Mouse (Mus musculus): ENCODE measurements at regions not wholly inside any gene's neighbourhood (a gene's known extent, or its start where the extent isn't known, plus 50 kb on each side); places are given as distances from the start of the nearest gene placed in this dataset.

DNA sequence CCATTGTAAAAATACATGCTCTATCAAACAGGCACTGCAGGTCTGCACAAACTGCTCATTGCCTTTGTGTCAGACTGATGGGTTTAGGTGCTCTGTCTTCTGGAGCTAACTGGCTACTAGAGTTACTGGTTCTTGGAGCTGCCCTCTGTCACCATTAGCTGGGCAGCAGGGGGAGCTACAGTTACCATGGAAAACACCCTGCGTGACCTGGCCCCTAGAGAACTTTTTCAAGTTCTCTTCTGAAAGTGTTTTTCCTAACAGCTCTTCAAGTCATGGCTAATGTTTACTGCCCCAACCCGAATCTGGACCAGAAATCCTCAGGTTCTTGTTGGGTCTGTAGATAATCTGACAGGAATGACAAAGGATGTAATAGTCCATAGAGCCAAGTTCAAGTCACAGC lies 605.9 kb downstream of the Lmo4 start:
- Histone ChIP-seq H3K27ac (ENCODE audit: control insufficient read depth, low read depth, low read length) (no peak overlapping the region), H3K79me2 (ENCODE audit: control insufficient read depth, insufficient read depth, low read length, poor library complexity) (no peaks in the 10 kb centered on the region), H3K4me3 (ENCODE audit: control insufficient read depth in 1 of 2, insufficient read depth in 1 of 2, low read depth in 2 of 2, low read length in 2 of 2) (no peak overlapping the region), H3K9ac (ENCODE audit: control insufficient read depth, low read depth, low read length, poor library complexity, severe bottlenecking) (no peak overlapping the region), H3K27me3 (ENCODE audit: control insufficient read depth in 1 of 2, insufficient read depth in 2 of 2, low read length in 2 of 2) (no peaks in the 10 kb centered on the region), H3K9me3 (replicated peaks; ENCODE audit: insufficient read depth, low read length) (no peaks in the 10 kb centered on the region), H3K36me3 (ENCODE audit: control insufficient read depth in 1 of 2, insufficient read depth in 2 of 2, low read length in 2 of 2) (no peaks in the 10 kb centered on the region), H3K4me1 (ENCODE audit: control insufficient read depth in 1 of 2, insufficient read depth in 2 of 2, low read length in 2 of 2) (no peaks in the 10 kb centered on the region)
- TF ChIP-seq RAD21 (IDR thresholded peaks at IDR 0.05; ENCODE audit: low read depth, low read length) (no peak), MEF2A (IDR thresholded peaks at IDR 0.05; ENCODE audit: extremely low read depth, insufficient replicate concordance, low read depth, low read length, poor library complexity, severe bottlenecking) (no peak), NRF1 (IDR thresholded peaks at IDR 0.05; ENCODE audit: insufficient read depth, low read depth, low read length, poor library complexity, severe bottlenecking) (no peak)
- no peak for DNase-seq (ENCODE audit: low read depth, low spot score)

DNA sequence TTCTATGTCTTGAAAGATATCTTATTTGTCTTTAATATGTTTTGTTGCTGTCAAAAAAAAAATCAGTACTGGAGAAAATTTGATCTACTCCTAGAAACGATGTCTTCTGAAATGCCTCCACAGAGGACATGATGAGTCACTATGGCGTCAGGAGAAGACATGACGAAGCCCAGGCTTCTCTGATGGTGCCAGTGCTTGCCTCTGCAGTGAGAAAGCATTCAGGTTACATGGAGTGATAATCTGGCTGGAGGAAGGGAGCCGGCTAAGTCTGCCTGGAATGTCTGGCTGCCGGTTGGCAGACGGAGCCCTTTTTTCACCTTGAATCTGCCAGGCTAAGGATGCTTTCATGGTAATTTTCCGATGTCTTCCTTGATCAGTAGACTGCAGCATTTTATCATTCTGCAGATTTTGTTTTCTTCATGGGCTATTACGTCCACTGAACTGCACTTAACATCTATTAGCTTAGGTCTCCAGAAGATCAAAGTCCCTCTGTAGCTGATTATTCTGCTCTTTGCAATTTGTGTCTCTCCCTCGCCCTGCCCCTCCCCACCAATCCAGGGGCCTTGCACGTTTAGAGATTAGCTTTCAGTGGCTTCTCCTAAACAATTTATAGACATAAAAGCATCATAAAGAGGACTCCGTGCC lies 607.9 kb downstream of the Lmo4 start:
- H3K9me3 ChIP-seq (replicated peaks; ENCODE audit: insufficient read depth, low read length): no peaks in the 10 kb centered on the region
- no peak overlapping the region for H3K9ac ChIP-seq (ENCODE audit: control insufficient read depth, low read depth, low read length, poor library complexity, severe bottlenecking)
- no peaks in the 10 kb centered on the region for H3K36me3 ChIP-seq (ENCODE audit: control insufficient read depth in 1 of 2, insufficient read depth in 2 of 2, low read length in 2 of 2)
- H3K79me2 ChIP-seq (ENCODE audit: control insufficient read depth, insufficient read depth, low read length, poor library complexity): no peaks in the 10 kb centered on the region
- no peaks in the 10 kb centered on the region for H3K4me1 ChIP-seq (ENCODE audit: control insufficient read depth in 1 of 2, insufficient read depth in 2 of 2, low read length in 2 of 2)
- H3K4me3 ChIP-seq (ENCODE audit: control insufficient read depth in 1 of 2, insufficient read depth in 1 of 2, low read depth in 2 of 2, low read length in 2 of 2): no peak overlapping the region
- no peak for DNase-seq (ENCODE audit: low read depth, low spot score)
- no peak overlapping the region for H3K27ac ChIP-seq (ENCODE audit: control insufficient read depth, low read depth, low read length)
- TF ChIP-seq CHD1 (IDR thresholded peaks at IDR 0.05; ENCODE audit: low read depth, low read length): no peak
- TF ChIP-seq MAFK (IDR thresholded peaks at IDR 0.05; ENCODE audit: borderline replicate concordance, low read depth, low read length): no peak
- no peak for TF ChIP-seq POLR2AphosphoS5 (IDR thresholded peaks at IDR 0.05; ENCODE audit: borderline replicate concordance, low read depth, low read length)
- TF ChIP-seq RCOR1 (IDR thresholded peaks at IDR 0.05; ENCODE audit: low read depth, low read length): no peak
- H3K27me3 ChIP-seq (ENCODE audit: control insufficient read depth in 1 of 2, insufficient read depth in 2 of 2, low read length in 2 of 2): no peaks in the 10 kb centered on the region

DNA sequence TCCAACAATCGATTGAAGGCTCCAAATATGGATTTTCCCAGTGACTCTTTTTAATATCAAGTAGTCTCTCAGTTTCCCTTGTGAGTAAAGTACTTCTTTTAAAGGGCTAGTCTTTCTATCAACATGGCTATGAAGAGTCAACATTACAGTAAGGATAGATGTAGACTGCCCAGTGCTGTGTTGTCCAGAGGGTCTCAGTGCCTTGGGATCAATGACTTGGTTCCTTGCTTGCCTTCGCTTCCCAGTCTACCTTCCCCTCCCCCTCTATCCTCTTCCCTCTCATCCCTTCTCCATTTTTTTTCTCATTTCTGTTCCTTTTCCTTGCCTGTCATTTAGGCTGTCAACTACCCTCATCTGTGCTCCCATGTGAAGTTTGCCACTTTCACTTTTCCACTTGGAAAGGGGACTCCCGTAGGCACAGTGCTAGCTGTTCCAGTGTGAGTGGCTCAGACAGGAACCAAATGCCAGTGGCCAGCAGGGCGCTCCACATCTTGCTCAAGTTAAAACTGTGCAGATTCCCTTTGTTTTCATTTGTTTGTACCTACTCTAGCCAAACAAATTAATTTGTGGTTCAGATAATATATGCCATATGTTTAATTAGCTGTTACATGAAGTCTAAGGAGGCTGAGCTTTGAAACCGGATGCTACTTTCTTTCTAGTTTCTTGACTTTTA lies 608.9 kb downstream of the Lmo4 start:
- no peaks in the 10 kb centered on the region for H3K27me3 ChIP-seq (ENCODE audit: control insufficient read depth in 1 of 2, insufficient read depth in 2 of 2, low read length in 2 of 2)
- no peak overlapping the region for H3K9ac ChIP-seq (ENCODE audit: control insufficient read depth, low read depth, low read length, poor library complexity, severe bottlenecking)
- no peaks in the 10 kb centered on the region for H3K36me3 ChIP-seq (ENCODE audit: control insufficient read depth in 1 of 2, insufficient read depth in 2 of 2, low read length in 2 of 2)
- H3K4me1 ChIP-seq (ENCODE audit: control insufficient read depth in 1 of 2, insufficient read depth in 2 of 2, low read length in 2 of 2): no peaks in the 10 kb centered on the region
- no peaks in the 10 kb centered on the region for H3K79me2 ChIP-seq (ENCODE audit: control insufficient read depth, insufficient read depth, low read length, poor library complexity)
- H3K4me3 ChIP-seq (ENCODE audit: control insufficient read depth in 1 of 2, insufficient read depth in 1 of 2, low read depth in 2 of 2, low read length in 2 of 2): no peak overlapping the region
- no peaks in the 10 kb centered on the region for H3K9me3 ChIP-seq (replicated peaks; ENCODE audit: insufficient read depth, low read length)
- DNase-seq (ENCODE audit: low read depth, low spot score): no peak
- no peak overlapping the region for H3K27ac ChIP-seq (ENCODE audit: control insufficient read depth, low read depth, low read length)
- TF ChIP-seq MAFK (IDR thresholded peaks at IDR 0.05; ENCODE audit: borderline replicate concordance, low read depth, low read length): no peak
- TF ChIP-seq NELFE (IDR thresholded peaks at IDR 0.05; ENCODE audit: low read depth, low read length): no peak
- TF ChIP-seq MAZ (IDR thresholded peaks at IDR 0.05; ENCODE audit: low read depth, low read length): no peak
- no peak for TF ChIP-seq NRF1 (IDR thresholded peaks at IDR 0.05; ENCODE audit: insufficient read depth, low read depth, low read length, poor library complexity, severe bottlenecking)
- TF ChIP-seq JUND (IDR thresholded peaks at IDR 0.05; ENCODE audit: low read depth, low read length): no peak
- no peak for TF ChIP-seq ELF1 (IDR thresholded peaks at IDR 0.05; ENCODE audit: low read depth, low read length)
- no peak for TF ChIP-seq CHD1 (IDR thresholded peaks at IDR 0.05; ENCODE audit: low read depth, low read length)
